Mouse (Mus musculus) thymus, adult 2 months (tissue): ENCODE measurements around the gene Itgb5.

Source experiments
- CTCF ChIP-seq: fragments of 200-500 bp; IDR thresholded peaks from 2 replicates; pipeline ENCODE4 v1.5.1; 2012; ENCODE audit warnings: mild to moderate bottlenecking, control low read depth, low read length, moderate library complexity, borderline replicate concordance; ENCODE audit not compliant: control insufficient read depth, poor library complexity, insufficient read depth; ENCODE audit errors: extremely low read depth
- POLR2A ChIP-seq: fragments of 200-500 bp; IDR thresholded peaks from 2 replicates; pipeline ENCODE4 v1.6.1; 2012; ENCODE audit warnings: mild to moderate bottlenecking, low read length, control low read depth, moderate library complexity; ENCODE audit not compliant: control insufficient read depth, poor library complexity, insufficient read depth; ENCODE audit errors: extremely low read depth

DNA sequence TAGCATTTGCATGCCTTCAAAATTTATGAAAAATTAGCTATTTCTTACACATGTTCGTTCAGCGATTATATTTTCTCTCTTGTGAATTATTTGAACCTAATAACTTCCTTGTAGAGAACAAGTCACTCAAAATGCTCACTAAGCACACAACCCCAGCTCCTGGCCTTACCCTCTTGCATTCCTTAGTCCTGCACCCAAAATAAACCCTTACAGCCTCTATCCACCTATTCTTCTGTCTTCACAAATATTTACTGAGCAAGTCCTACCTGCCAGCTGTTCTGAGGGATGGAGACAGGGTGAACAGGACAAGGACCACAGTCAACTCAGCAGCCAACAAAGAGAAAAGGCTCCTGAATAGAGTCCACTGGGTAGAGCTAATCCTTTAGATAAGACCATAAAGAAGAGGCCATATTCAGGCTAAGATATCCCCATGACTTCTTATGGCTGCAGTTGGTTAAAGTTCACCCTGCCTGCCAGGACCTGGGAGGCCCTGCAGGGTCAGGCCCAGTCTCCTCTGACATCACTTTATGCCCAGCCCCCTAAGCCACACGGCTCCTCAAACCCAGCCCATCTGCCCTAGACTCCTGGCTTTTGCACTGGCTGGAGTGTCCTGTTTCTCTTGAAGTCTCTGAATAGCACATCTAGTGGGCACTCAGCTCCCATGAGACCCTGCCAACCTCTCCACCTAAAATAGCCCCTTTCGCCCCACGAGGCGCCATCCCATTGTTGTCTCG lies 42.6 kb upstream of the Itgb5 start:
- no peak for TF ChIP-seq CTCF
- TF ChIP-seq POLR2A = no peak
